Mouse (Mus musculus) liver, embryonic 11.5 days (tissue): ENCODE data around the gene Serpinb6b. TPM values are rescaled to one million over a fixed set of nuclear protein-coding genes. Genes with fewer than 3 reads are reported as not detected.
A peak's percentile ranks its signal among the peaks of the same experiment; 100 is the strongest.
"Not testable (repeated sequence)": the region's sequence is repeated elsewhere in the genome, so short reads cannot be mapped to it uniquely, and the experiment has no call there.

Experiments
- ATAC-seq: fragments of 200-750 bp; cut with Nextera tagmentation; replicated peaks from 2 replicates; pipeline ENCODE4 v1.8.0; 2017; ENCODE audit warnings: moderate number of reproducible peaks, mild to moderate bottlenecking, moderate TSS enrichment, moderate library complexity; ENCODE audit not compliant: low FRiP score
- DNase-seq: peaks from one replicate; pipeline ENCODE4 v3.0.0-alpha.2; 2017; ENCODE audit warnings: low spot score
- H3K27ac ChIP-seq: fragments of 300-500 bp; sonication (generic); 2 replicates; pipeline ENCODE4 v1.5.1; 2014; ENCODE audit warnings: mild to moderate bottlenecking, low read depth, low read length, control low read depth
- H3K27me3 ChIP-seq: fragments of 300-500 bp; sonication (generic); replicated peaks from 2 replicates; pipeline ENCODE4 v1.6.1; 2014; ENCODE audit warnings: low read length, mixed read lengths; ENCODE audit not compliant: control insufficient read depth, insufficient read depth
- H3K36me3 ChIP-seq: fragments of 300-500 bp; sonication (generic); 2 replicates; pipeline ENCODE4 v1.6.1; 2014; ENCODE audit warnings: mild to moderate bottlenecking, low read length, moderate library complexity, mixed read lengths; ENCODE audit not compliant: control insufficient read depth, insufficient read depth
- H3K4me1 ChIP-seq: fragments of 300-500 bp; sonication (generic); replicated peaks from 2 replicates; pipeline ENCODE4 v1.6.1; 2014; ENCODE audit warnings: low read length, mixed read lengths; ENCODE audit not compliant: control insufficient read depth, insufficient read depth
- H3K4me2 ChIP-seq: fragments of 300-500 bp; sonication (generic); 2 replicates; pipeline ENCODE4 v1.6.1; 2014; ENCODE audit warnings: mild to moderate bottlenecking, control low read depth, moderate library complexity
- H3K4me3 ChIP-seq: fragments of 300-500 bp; sonication (generic); 2 replicates; pipeline ENCODE4 v1.5.1; 2014; ENCODE audit warnings: low read depth, low read length, control low read depth
- H3K9ac ChIP-seq: fragments of 300-500 bp; sonication (generic); 2 replicates; pipeline ENCODE4 v1.6.1; 2014; ENCODE audit warnings: low read depth, low read length, control low read depth
- H3K9me3 ChIP-seq: fragments of 300-500 bp; sonication (generic); 2 replicates; pipeline ENCODE4 v1.6.1; 2016; ENCODE audit warnings: low read length, inconsistent platforms, mixed read lengths; ENCODE audit not compliant: control insufficient read depth
- WGBS: fragments of 180-500 bp; shearing (Covaris S2); extraction: QIAGEN DNeasy Blood & Tissue Kit; methylation state at CpG from one replicate; pipeline ENCODE4 v1.1.7; 2014; 5-methylcytosine and 5-hydroxymethylcytosine counted together
- polyA plus RNA-seq: library from polyadenylated mRNA; unstranded; fragments of >200 nt; fragmentation: Nextera tagmentation; extraction: Ambion mirVana; gene quantifications from 2 replicates; pipeline ENCODE4 v1.2.1, GENCODE M21; 2014

The Serpinb6b gene
- polyA plus RNA-seq, 1 experiment from 2014 or later: 3.8 TPM

DNA sequence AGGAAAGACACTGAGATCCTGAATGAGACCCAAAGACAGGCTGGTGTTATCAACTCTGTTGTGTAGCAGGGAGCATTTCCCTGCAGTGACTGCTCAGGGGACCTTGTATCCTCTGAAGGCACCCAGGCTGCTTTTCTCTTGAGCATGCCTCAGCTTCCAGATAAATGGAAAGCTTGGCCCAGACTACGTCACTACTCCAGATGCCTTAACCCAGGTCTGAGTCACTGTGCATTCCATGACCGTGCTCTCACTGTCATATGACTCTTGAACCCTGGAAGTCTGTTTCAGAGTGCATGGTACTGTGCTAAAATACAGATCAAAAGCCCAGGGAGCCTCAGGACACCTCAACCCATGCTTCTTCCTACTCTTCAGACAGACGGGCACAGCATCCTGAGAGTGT is 25.8 kb upstream of the Serpinb6b start:
- not testable (repeated sequence) for H3K4me2 ChIP-seq, H3K27ac ChIP-seq, DNase-seq, H3K36me3 ChIP-seq, H3K9ac ChIP-seq, H3K9me3 ChIP-seq, H3K4me3 ChIP-seq, H3K4me1 ChIP-seq, ATAC-seq, H3K27me3 ChIP-seq
- WGBS: 74% methylated on average over 3 of the region's 3 CpGs

DNA sequence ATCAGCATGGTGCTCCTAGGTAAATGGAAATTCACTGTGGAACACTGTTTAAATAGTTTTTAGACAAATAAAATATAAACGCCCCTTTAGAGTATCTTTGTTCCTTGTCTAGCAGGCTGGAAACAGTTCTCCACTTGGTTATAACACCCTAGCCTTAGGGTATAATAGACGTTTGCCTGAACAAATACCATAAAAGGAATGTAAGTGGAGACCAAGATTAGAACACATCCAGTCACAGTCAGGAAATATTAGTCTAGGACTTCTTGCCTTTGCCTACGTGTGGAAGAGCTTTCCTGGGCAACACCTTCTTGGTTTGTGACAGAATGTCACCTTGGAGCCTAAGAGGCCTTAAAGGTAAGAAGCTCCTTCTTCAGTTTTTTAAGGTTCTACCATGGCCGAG is 8.5 kb upstream of the Serpinb6b start:
- Histone ChIP-seq H3K4me2 (no peak overlapping the region), H3K27me3 (no peaks in the 10 kb centered on the region), H3K4me1 (no peaks in the 10 kb centered on the region), H3K4me3 (no peak overlapping the region), H3K27ac (no peak overlapping the region), H3K9me3 (peaks cover 6% of the 10 kb centered on the region; the same call in 1 of the 2 replicates), H3K9ac (no peak overlapping the region), H3K36me3 (no peaks in the 10 kb centered on the region)
- ATAC-seq (no peak), DNase-seq (no peak)
- 64% methylated on average over 4 of the region's 4 CpGs for WGBS

DNA sequence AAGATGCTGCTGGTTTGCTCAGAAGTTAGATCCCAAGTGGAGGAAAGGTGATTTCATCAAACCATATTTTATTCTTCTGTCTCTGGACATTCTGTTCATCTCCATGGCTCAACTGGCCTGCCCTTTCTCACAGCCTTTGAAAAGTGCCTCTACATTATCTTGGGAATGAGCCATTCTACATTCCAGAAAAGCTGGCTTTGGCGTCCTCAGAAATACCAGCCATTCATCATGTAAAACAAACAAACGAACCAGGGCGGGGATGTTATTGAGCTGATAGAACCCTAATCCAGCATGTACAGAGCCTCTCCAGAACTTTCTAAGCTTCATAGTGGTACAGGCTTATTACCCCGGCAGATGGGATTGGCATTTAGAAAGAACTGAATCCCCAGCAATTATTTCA is 7.1 kb upstream of the Serpinb6b start:
- H3K4me3 ChIP-seq: no peak overlapping the region
- 69% methylated on average over 4 of the region's 4 CpGs for WGBS
- H3K9ac ChIP-seq: no peak overlapping the region
- peaks cover 6% of the 10 kb centered on the region; the same call in 1 of the 2 replicates for H3K9me3 ChIP-seq
- no peaks in the 10 kb centered on the region for H3K27me3 ChIP-seq
- no peak overlapping the region for H3K4me2 ChIP-seq
- DNase-seq (no peak), ATAC-seq (no peak)
- H3K27ac ChIP-seq: no peak overlapping the region
- no peaks in the 10 kb centered on the region for H3K36me3 ChIP-seq
- H3K4me1 ChIP-seq: no peaks in the 10 kb centered on the region

DNA sequence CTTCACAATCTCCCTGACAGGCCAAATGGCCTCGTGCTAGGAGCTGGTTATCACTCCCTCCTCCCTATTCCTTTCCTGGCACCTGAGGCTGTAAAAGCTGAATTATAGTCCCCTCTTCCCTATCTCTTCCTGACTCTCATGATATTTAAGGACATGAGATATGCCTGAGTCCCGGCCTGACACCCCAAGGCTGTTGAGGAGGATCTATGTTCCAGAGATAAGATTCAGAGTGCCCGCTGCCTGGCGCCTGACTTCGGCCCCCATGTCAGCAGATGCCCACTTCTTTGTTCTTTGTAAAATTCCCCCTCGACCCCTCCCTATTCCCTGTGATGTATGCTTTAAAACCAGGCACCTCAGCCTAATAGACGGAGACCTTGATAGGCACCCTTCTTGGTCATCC is 6.5 kb upstream of the Serpinb6b start:
- not testable (repeated sequence) for H3K4me1 ChIP-seq, H3K9me3 ChIP-seq, H3K9ac ChIP-seq, H3K27ac ChIP-seq, H3K36me3 ChIP-seq, ATAC-seq, H3K4me3 ChIP-seq, H3K4me2 ChIP-seq, H3K27me3 ChIP-seq, DNase-seq
- 67% methylated on average over 7 of the region's 7 CpGs for WGBS

DNA sequence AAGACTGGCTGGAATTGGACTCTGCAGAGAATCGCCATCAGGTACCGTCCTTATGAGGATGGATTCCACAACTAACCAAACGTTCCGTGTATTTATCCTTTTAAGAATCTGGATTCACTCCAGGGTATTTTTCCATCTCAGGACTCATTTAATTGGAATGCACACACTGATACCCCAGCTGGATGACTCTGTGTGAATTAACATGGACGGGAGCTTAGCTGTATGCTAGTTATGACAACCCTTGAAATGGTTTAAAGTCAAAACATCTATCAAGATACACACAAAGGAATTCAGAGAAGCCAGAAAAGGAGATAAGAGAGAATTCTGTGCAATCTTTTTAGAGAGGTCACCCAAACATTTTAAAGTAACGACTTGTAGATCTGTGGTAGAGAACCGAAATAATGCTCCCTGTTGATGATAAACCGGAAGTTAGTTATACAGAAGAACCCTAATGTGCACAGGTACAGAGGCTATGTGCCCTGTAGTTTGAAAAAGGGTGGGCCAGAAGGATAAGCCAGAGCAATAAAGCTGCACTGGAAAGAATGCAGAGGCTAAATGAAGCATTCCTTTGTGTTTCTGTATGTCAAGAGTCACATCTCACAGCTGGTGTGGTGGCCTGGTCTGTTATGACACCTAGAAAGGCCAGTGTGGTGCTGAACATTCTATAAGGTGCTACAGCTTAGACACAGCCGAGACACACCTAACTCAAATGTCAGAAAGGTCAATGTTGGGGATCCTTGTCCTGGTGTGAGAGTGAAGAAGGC is 837 bp upstream of the Serpinb6b start:
- DNase-seq (no peak), ATAC-seq (no peak)
- Histone ChIP-seq H3K9ac (no peak overlapping the region), H3K4me1 (peaks cover 18% of the 10 kb centered on the region), H3K9me3 (no peaks in the 10 kb centered on the region), H3K27me3 (no peaks in the 10 kb centered on the region), H3K4me3 (no peak overlapping the region), H3K27ac (no peak overlapping the region), H3K36me3 (no peaks in the 10 kb centered on the region), H3K4me2 (no peak overlapping the region)
- WGBS: 77% methylated on average over 9 of the region's 9 CpGs

DNA sequence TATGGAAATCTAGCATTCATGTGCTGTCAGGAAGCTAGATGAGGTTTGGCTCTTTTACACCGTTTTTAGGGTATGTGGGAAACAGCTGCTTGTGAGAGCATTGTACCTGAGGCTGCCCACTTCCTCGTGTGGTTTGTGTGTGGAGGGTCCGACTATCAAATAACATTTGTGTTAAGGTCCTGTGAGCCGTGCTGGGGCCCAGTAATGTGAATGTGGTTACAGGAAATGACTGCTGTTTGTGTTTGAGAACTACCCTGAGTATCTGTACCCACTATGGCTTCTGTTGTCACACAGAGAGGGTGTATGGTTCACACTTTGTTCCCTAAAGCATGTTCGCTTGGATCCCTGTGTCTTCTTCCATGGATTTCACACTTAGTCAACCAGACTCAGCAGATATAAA is 1.1 kb downstream of the Serpinb6b start:
- no peak for ATAC-seq
- 39% methylated on average over 5 of the region's 5 CpGs for WGBS
- Histone ChIP-seq H3K4me3 (no peak overlapping the region), H3K36me3 (no peaks in the 10 kb centered on the region), H3K4me2 (peak overlapping the region; percentile 49), H3K9me3 (no peaks in the 10 kb centered on the region), H3K9ac (peak overlapping the region; percentile 26; the same call in 1 of the 2 replicates), H3K27ac (no peak overlapping the region; the same call in 1 of the 2 replicates), H3K27me3 (no peaks in the 10 kb centered on the region), H3K4me1 (peaks cover 25% of the 10 kb centered on the region)
- DNase-seq: no peak

DNA sequence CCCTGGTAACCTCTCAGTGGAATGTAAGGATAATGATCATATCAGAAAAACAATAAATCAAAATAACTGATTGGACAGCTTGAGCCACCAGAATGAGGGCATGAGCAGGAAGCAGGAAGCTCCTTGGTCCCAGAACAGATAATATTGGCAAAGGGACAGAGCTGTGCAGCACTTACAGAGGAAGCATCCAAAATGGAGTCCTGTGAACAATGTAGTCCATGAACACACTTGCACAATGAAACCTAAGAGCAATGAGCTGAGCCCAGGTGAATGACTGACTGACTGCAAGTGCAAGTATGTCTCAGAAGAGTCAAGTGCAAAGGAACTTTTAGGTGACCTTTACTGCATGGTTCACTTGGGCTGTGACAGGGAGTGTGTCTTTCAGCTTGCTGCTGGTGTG is 2.2 kb downstream of the Serpinb6b start:
- no peaks in the 10 kb centered on the region for H3K9me3 ChIP-seq
- no peak for DNase-seq
- H3K27ac ChIP-seq: peak overlapping the region; percentile 83; the same call in 1 of the 2 replicates
- no peak for ATAC-seq
- H3K4me2 ChIP-seq: no peak overlapping the region
- H3K27me3 ChIP-seq: no peaks in the 10 kb centered on the region
- no peak overlapping the region for H3K9ac ChIP-seq
- no peak overlapping the region for H3K4me3 ChIP-seq
- no peaks in the 10 kb centered on the region for H3K36me3 ChIP-seq
- H3K4me1 ChIP-seq: peaks cover 25% of the 10 kb centered on the region

DNA sequence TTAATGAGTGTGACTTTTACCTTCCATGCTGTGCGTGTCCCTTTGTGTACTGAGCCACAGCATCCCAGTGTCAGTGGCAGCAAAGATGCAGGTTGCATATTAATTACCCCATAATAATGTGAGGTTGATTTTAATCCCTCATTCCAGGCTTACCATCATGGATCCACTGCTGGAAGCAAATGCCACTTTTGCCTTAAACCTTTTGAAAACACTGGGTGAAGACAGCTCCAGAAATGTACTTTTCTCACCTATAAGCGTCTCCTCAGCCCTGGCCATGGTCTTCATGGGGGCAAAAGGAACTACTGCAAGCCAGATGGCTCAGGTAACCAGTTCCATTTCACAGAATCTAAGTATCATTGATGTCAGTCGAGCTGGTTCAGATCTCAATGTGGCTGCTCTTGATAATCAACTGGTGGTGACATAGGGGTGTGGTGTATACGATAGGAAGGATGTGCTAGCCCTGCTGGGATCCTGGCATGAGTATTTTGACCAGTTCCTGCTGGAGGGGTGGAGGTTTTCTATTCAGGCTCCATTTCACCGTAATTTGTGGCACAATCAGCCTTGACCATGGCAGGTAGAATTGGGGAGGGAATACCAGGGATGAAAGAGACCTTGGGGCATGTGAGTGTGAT is 3.5 kb downstream of the Serpinb6b start:
- peaks cover 25% of the 10 kb centered on the region for H3K4me1 ChIP-seq
- DNase-seq (no peak), ATAC-seq (peak; percentile 95)
- H3K36me3 ChIP-seq: no peaks in the 10 kb centered on the region
- H3K9me3 ChIP-seq: no peaks in the 10 kb centered on the region
- peak overlapping the region; percentile 83 for H3K27ac ChIP-seq
- H3K4me2 ChIP-seq: peak overlapping the region; percentile 67
- H3K27me3 ChIP-seq: no peaks in the 10 kb centered on the region
- 49% methylated on average over 5 of the region's 5 CpGs for WGBS
- peak overlapping the region; percentile 16; the same call in 1 of the 2 replicates for H3K4me3 ChIP-seq
- peak overlapping the region; percentile 63 for H3K9ac ChIP-seq
